Mouse (Mus musculus): ENCODE results near the gene Pax7.

The Pax7 gene

GRCm38 (mm10) chr4:139822214-139823137, 10.9 kb downstream of the Pax7 start:
- in situ Hi-C loops (cut with MboI; ENCODE audit: low pct_unique_long_range_greater_than_20kb in 1 of 2, low sequenced_read_pairs in 2 of 2, unreplicated experiment in 1 of 2) = loop anchor here in 1 of 2 experiments (10.0 kb wide), 1 partner anchor 728 kb away; the partner anchor contains the start of gene Nbl1

GRCm38 (mm10) chr4:139821491-139822160, 11.7 kb downstream of the Pax7 start:
- in situ Hi-C loops (cut with MboI; ENCODE audit: low pct_unique_long_range_greater_than_20kb in 1 of 2, low sequenced_read_pairs in 2 of 2, unreplicated experiment in 1 of 2) = loop anchor here in 1 of 2 experiments (10.0 kb wide), 1 partner anchor 727 kb away; the partner anchor contains the start of gene Nbl1

- in situ Hi-C loops (cut with MboI; ENCODE audit: low pct_unique_long_range_greater_than_20kb in 1 of 2, low sequenced_read_pairs in 2 of 2, unreplicated experiment in 1 of 2) = loop anchor here in 1 of 2 experiments (10.0 kb wide), 1 partner anchor 726 kb away; the partner anchor contains the start of gene Nbl1
These were observed 12.3 kb downstream of the Pax7 start for GRCm38 (mm10) chr4:139821071-139821470.

GRCm38 (mm10) chr4:139819411-139820030, 13.8 kb downstream of the Pax7 start:
- in situ Hi-C loops (cut with MboI; ENCODE audit: low pct_unique_long_range_greater_than_20kb in 1 of 2, low sequenced_read_pairs in 2 of 2, unreplicated experiment in 1 of 2) = loop anchor here in 1 of 2 experiments (10.0 kb wide), 1 partner anchor 725 kb away; the partner anchor contains the start of gene Nbl1

GRCm38 (mm10) chr4:139818163-139818562, 15.2 kb downstream of the Pax7 start:
- in situ Hi-C loops (cut with MboI; ENCODE audit: low pct_unique_long_range_greater_than_20kb in 1 of 2, low sequenced_read_pairs in 2 of 2, unreplicated experiment in 1 of 2) = no loop called here

GRCm38 (mm10) chr4:139813371-139813960, 19.9 kb downstream of the Pax7 start:
- in situ Hi-C loops (cut with MboI; ENCODE audit: low pct_unique_long_range_greater_than_20kb in 1 of 2, low sequenced_read_pairs in 2 of 2, unreplicated experiment in 1 of 2) = no loop called here

- in situ Hi-C loops (cut with MboI; ENCODE audit: low pct_unique_long_range_greater_than_20kb in 1 of 2, low sequenced_read_pairs in 2 of 2, unreplicated experiment in 1 of 2) = no loop called here
These were observed 21.4 kb downstream of the Pax7 start for GRCm38 (mm10) chr4:139811901-139812300.

GRCm38 (mm10) chr4:139811475-139811874, 21.9 kb downstream of the Pax7 start:
- in situ Hi-C loops (cut with MboI; ENCODE audit: low pct_unique_long_range_greater_than_20kb in 1 of 2, low sequenced_read_pairs in 2 of 2, unreplicated experiment in 1 of 2) = no loop called here

GRCm38 (mm10) chr4:139810762-139811438, 22.4 kb downstream of the Pax7 start:
- in situ Hi-C loops (cut with MboI; ENCODE audit: low pct_unique_long_range_greater_than_20kb in 1 of 2, low sequenced_read_pairs in 2 of 2, unreplicated experiment in 1 of 2) = no loop called here

- in situ Hi-C loops (cut with MboI; ENCODE audit: low pct_unique_long_range_greater_than_20kb in 1 of 2, low sequenced_read_pairs in 2 of 2, unreplicated experiment in 1 of 2) = no loop called here
These were observed 23.9 kb downstream of the Pax7 start for GRCm38 (mm10) chr4:139809381-139809820.

GRCm38 (mm10) chr4:139807820-139808219, 25.5 kb downstream of the Pax7 start:
- in situ Hi-C loops (cut with MboI; ENCODE audit: low pct_unique_long_range_greater_than_20kb in 1 of 2, low sequenced_read_pairs in 2 of 2, unreplicated experiment in 1 of 2) = no loop called here

- in situ Hi-C loops (cut with MboI; ENCODE audit: low pct_unique_long_range_greater_than_20kb in 1 of 2, low sequenced_read_pairs in 2 of 2, unreplicated experiment in 1 of 2) = no loop called here
These were observed 26.0 kb downstream of the Pax7 start for GRCm38 (mm10) chr4:139807191-139807808.

GRCm38 (mm10) chr4:139804896-139805295, 28.4 kb downstream of the Pax7 start:
- in situ Hi-C loops (cut with MboI; ENCODE audit: low pct_unique_long_range_greater_than_20kb in 1 of 2, low sequenced_read_pairs in 2 of 2, unreplicated experiment in 1 of 2) = no loop called here

GRCm38 (mm10) chr4:139803981-139804380, 29.3 kb downstream of the Pax7 start:
- in situ Hi-C loops (cut with MboI; ENCODE audit: low pct_unique_long_range_greater_than_20kb in 1 of 2, low sequenced_read_pairs in 2 of 2, unreplicated experiment in 1 of 2) = no loop called here

- in situ Hi-C loops (cut with MboI; ENCODE audit: low pct_unique_long_range_greater_than_20kb in 1 of 2, low sequenced_read_pairs in 2 of 2, unreplicated experiment in 1 of 2) = no loop called here
These were observed 33.8 kb downstream of the Pax7 start for GRCm38 (mm10) chr4:139799436-139800100.

GRCm38 (mm10) chr4:139797344-139797743, 36.0 kb downstream of the Pax7 start:
- in situ Hi-C loops (cut with MboI; ENCODE audit: low pct_unique_long_range_greater_than_20kb in 1 of 2, low sequenced_read_pairs in 2 of 2, unreplicated experiment in 1 of 2) = no loop called here

- in situ Hi-C loops (cut with MboI; ENCODE audit: low pct_unique_long_range_greater_than_20kb in 1 of 2, low sequenced_read_pairs in 2 of 2, unreplicated experiment in 1 of 2) = no loop called here
These were observed 37.2 kb downstream of the Pax7 start for GRCm38 (mm10) chr4:139796115-139796514.

Measured in mouse embryonic stem cell (cell line).